Mouse (Mus musculus) embryonic facial prominence, embryonic 14.5 days (tissue): Measurements from ENCODE around the gene Naglu. TPM values are rescaled to one million over a fixed set of nuclear protein-coding genes. Genes with fewer than 3 reads are reported as not detected.

Source experiments
- ATAC-seq: fragments of 200-750 bp; cut with Nextera tagmentation; 2 replicates; pipeline ENCODE4 v1.8.0; 2017; ENCODE audit warnings: low read depth, moderate number of reproducible peaks, moderate TSS enrichment
- DNase-seq: peaks from one replicate; pipeline ENCODE4 v3.0.0-alpha.2; 2015; ENCODE audit warnings: low spot score
- H3K27ac ChIP-seq: fragments of 300-500 bp; sonication (generic); replicated peaks from 2 replicates; pipeline ENCODE4 v1.5.1; 2014; ENCODE audit warnings: low read depth, mild to moderate bottlenecking, low read length, moderate library complexity
- H3K27me3 ChIP-seq: fragments of 300-500 bp; sonication (generic); replicated peaks from 2 replicates; pipeline ENCODE4 v1.6.1; 2014; ENCODE audit warnings: low read length; ENCODE audit not compliant: control insufficient read depth, insufficient read depth
- H3K36me3 ChIP-seq: fragments of 300-500 bp; sonication (generic); 2 replicates; pipeline ENCODE4 v1.6.1; 2014; ENCODE audit warnings: low read length, mixed read lengths; ENCODE audit not compliant: control insufficient read depth, insufficient read depth
- H3K4me1 ChIP-seq: fragments of 300-500 bp; sonication (generic); 2 replicates; pipeline ENCODE4 v1.6.1; 2014; ENCODE audit warnings: antibody characterized with exemption, low read length; ENCODE audit not compliant: control insufficient read depth, insufficient read depth
- H3K4me2 ChIP-seq: fragments of 300-500 bp; sonication (generic); 2 replicates; pipeline ENCODE4 v1.6.1; 2014; ENCODE audit warnings: low read depth, mild to moderate bottlenecking, low read length, moderate library complexity, mixed read lengths
- H3K4me3 ChIP-seq: fragments of 300-500 bp; sonication (generic); 2 replicates; pipeline ENCODE4 v1.5.1; 2014; ENCODE audit warnings: low read depth, mild to moderate bottlenecking, low read length
- H3K9ac ChIP-seq: fragments of 300-500 bp; sonication (generic); 2 replicates; pipeline ENCODE4 v1.6.1; 2014; ENCODE audit warnings: low read depth, mild to moderate bottlenecking, low read length, moderate library complexity, mixed read lengths
- H3K9me3 ChIP-seq: fragments of 300-500 bp; sonication (generic); 2 replicates; pipeline ENCODE4 v1.6.1; 2016; ENCODE audit warnings: low read length; ENCODE audit not compliant: control insufficient read depth
- WGBS: fragments of 180-500 bp; shearing (Covaris S2); extraction: QIAGEN DNeasy Blood & Tissue Kit; methylation state at CpG from one replicate; pipeline ENCODE4 v1.1.7; 2014; 5-methylcytosine and 5-hydroxymethylcytosine counted together
- polyA plus RNA-seq: library from polyadenylated mRNA; unstranded; fragments of >200 nt; fragmentation: Nextera tagmentation; extraction: Ambion mirVana; gene quantifications from 2 replicates; pipeline ENCODE4 v1.2.1, GENCODE M21; 2014

Gene Naglu
- polyA plus RNA-seq, 1 experiment from 2014 or later: 13.9 TPM

DNA sequence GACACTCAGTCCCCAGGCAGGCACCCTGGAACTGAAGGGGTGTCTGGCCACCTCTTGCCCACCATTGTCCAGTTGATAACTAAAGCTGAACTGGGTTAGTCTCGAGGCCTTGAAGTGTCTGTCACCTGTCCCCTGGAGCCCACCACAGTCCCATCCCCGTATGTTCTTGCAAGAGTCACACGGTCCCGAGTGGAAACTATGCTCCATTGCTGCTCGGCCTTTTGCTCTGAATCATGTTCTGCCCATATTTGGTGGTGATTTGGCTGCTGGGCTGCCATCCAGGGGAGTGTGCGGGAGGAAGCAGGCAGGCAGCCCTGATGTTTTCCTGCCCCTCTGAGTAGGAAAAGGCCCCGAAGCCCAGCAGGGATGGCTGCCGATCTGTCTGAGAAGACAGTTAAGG, 9.7 kb upstream of the Naglu start:
- Histone ChIP-seq H3K9me3 (no peaks in the 10 kb centered on the region), H3K27ac (peak overlapping the region; percentile 90), H3K4me3 (no peak overlapping the region), H3K4me2 (no peak overlapping the region), H3K4me1 (peaks cover 44% of the 10 kb centered on the region), H3K9ac (no peak overlapping the region), H3K27me3 (no peaks in the 10 kb centered on the region), H3K36me3 (peaks cover 18% of the 10 kb centered on the region; the same call in 1 of the 2 replicates)
- 34% methylated on average over 8 of the region's 8 CpGs for WGBS
- no peak for ATAC-seq
- peak; percentile 87 for DNase-seq

DNA sequence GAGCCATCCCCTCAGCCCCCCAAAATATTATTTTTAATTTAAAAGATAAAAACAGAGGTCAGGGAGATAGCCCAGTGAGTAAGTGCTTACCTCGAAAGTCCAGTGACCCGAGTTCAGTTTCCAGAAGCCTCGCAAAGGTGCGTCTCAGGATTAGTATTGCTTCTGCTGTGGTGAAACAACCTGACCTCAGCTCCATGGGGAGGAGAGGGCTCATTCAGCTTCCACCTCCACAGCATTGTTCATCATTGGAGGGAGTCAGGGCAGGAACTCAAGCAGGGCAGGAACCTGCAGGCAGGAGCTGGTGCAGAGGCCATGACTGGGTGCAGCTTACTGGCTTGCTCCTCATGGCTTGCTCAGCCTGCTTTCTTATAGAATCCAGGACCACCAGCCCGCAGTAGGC, 8.8 kb upstream of the Naglu start:
- no peak for DNase-seq
- peak overlapping the region; percentile 90 for H3K27ac ChIP-seq
- no peak overlapping the region for H3K4me2 ChIP-seq
- no peak overlapping the region for H3K4me3 ChIP-seq
- H3K36me3 ChIP-seq: peaks cover 16% of the 10 kb centered on the region; the same call in 1 of the 2 replicates
- H3K9me3 ChIP-seq: no peaks in the 10 kb centered on the region
- peaks cover 44% of the 10 kb centered on the region for H3K4me1 ChIP-seq
- H3K9ac ChIP-seq: no peak overlapping the region
- no peaks in the 10 kb centered on the region for H3K27me3 ChIP-seq
- WGBS: 85% methylated on average over 5 of the region's 5 CpGs
- no peak for ATAC-seq

DNA sequence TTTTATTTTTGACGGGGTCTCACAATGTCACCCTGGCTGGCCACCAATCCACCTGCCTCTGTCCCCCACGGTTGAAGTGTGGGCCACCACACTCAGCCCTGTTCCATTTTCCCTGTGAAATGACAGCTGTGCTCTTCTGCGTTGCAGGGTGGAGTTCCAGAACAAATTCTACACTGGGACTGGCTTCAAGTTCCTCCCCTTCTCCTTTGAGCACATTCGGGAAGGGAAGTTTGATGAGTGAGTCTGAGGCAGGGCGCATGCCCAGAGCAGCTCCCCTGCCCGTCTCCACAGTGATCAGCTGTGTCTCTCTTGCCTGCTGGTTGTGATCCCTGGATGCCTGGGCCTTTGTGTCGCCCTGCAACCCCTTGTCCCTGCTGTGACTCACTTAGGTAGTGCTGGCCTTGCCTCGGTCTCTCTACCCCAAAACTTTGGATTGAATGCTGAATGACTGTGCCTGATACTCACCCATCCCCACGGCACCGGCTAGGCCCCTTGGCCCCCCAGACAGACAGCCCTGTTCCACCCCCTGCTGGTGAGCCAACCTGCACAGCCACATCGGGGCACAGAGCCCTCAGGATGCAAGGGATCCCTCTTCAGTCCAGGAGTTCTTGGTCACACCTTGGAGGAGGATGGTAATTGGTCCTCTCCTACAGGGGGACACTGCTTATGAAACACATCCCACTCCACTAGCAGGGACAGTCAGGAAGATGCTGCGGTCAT, 7.5 kb upstream of the Naglu start:
- Histone ChIP-seq H3K27ac (peak overlapping the region; percentile 92; the same call in 1 of the 2 replicates), H3K4me2 (no peak overlapping the region), H3K9ac (no peak overlapping the region), H3K4me3 (no peak overlapping the region), H3K4me1 (peaks cover 44% of the 10 kb centered on the region), H3K9me3 (no peaks in the 10 kb centered on the region), H3K36me3 (peaks cover 10% of the 10 kb centered on the region; the same call in 1 of the 2 replicates), H3K27me3 (no peaks in the 10 kb centered on the region)
- ATAC-seq (no peak), DNase-seq (no peak)
- 69% methylated on average over 12 of the region's 12 CpGs for WGBS

DNA sequence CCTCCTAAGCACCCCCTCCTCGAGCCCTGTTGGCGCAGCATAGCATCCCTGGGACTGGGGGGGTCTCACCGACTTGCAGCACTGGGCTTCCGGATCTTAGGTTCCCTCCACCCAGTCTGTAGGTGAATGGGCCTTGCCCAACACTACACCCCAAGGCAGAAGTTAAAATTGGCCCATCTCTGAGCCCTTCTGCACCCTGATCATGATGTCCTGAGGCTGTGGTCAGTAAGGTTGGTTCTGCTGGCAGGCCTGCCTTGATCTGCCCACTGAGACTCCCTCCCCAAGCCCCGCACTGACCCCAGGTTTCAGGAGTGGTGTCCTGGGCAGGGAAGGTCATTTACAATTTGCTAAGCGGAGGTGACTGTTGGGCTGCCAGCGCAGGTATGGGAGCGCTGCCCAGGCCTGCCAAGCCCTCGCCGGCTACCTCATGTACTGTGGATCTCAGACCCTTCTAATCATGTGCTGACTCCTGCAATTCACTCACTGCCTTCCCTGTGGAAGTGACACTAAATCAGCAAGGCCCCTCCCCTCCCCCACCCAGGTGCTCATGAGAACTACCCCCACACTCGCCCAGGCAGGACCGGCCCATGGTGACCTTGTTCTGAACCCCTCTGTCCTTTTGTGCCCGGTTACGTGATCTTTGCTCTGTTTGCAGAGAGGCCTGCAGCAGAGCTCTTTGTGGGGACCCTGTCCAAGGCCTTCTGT, 6.7 kb upstream of the Naglu start:
- H3K9me3 ChIP-seq: no peaks in the 10 kb centered on the region
- H3K9ac ChIP-seq: peak overlapping the region; percentile 5
- no peak overlapping the region for H3K4me2 ChIP-seq
- H3K27ac ChIP-seq: peak overlapping the region; percentile 92
- no peaks in the 10 kb centered on the region for H3K27me3 ChIP-seq
- peaks cover 44% of the 10 kb centered on the region for H3K4me1 ChIP-seq
- DNase-seq (no peak), ATAC-seq (no peak)
- H3K4me3 ChIP-seq: no peak overlapping the region
- WGBS: 71% methylated on average over 14 of the region's 14 CpGs
- peaks cover 10% of the 10 kb centered on the region; the same call in 1 of the 2 replicates for H3K36me3 ChIP-seq

DNA sequence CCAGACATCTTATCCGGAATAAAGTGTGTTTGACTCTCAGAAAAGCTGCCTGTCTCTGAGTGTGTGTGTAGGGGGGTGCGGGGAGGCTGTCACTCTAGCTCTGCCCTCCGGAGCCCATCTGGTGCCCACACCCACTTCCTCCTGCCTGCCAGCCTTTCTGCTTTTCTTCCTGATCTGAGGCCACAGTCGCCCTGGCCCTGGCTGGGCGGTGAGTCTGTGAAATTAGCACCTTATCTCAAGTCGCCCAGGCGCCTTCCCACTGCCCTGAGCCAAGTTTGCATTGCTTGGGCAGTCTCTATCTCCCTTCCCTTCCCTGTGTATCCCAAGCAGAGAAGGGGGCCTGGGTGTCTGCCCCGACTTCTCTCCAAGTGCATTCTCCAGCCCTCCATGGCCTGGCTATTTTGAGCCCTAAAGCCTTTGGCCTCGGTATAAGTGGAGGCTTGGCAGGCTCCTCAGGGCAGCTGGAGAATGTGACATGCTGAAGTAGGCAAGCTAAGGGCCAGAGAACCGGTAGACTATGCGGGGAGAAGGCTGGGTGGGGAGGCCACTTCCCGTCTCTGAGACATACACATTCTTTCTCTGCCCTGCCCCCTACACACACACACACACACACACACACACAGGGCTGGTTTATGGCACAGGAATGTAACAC, 6.0 kb upstream of the Naglu start:
- H3K9ac ChIP-seq: peak overlapping the region; percentile 5
- no peak overlapping the region for H3K4me2 ChIP-seq

DNA sequence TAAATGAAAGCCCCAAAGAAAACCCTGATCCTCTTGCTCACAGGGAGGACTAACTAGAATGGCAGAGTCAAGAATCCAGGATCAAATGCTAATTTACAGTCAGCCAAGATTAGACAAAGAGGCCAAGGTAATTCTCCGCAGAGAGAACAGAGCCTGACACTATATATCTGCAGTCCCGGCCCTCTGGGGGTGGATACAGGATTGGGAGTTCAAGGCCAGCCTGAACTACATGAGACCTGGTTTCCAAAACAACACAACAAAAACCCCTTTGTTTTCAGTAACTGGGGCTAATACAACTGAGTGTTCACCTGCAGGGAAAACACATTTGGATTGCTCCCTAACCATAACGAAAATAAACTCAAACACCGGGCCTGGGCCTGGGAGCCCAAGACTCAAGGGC, 5.3 kb upstream of the Naglu start:
- peaks cover 4% of the 10 kb centered on the region; the same call in 1 of the 2 replicates for H3K27me3 ChIP-seq
- H3K4me2 ChIP-seq: no peak overlapping the region
- peak overlapping the region; percentile 92 for H3K27ac ChIP-seq
- H3K9ac ChIP-seq: no peak overlapping the region
- no peaks in the 10 kb centered on the region for H3K9me3 ChIP-seq
- peaks cover 10% of the 10 kb centered on the region; the same call in 1 of the 2 replicates for H3K36me3 ChIP-seq
- ATAC-seq (no peak), DNase-seq (no peak)
- 73% methylated on average over 4 of the region's 4 CpGs for WGBS
- H3K4me1 ChIP-seq: peaks cover 43% of the 10 kb centered on the region
- H3K4me3 ChIP-seq: no peak overlapping the region

More for the DNA sequence above, 6.0 kb upstream of the Naglu start:
- no peaks in the 10 kb centered on the region for H3K27me3 ChIP-seq
- WGBS: 28% methylated on average over 12 of the region's 12 CpGs
- no peaks in the 10 kb centered on the region for H3K9me3 ChIP-seq
- H3K4me3 ChIP-seq: no peak overlapping the region
- DNase-seq: peak; percentile 75
- peak; percentile 68 for ATAC-seq
- H3K27ac ChIP-seq: peak overlapping the region; percentile 92
- peaks cover 10% of the 10 kb centered on the region; the same call in 1 of the 2 replicates for H3K36me3 ChIP-seq
- peaks cover 42% of the 10 kb centered on the region for H3K4me1 ChIP-seq

DNA sequence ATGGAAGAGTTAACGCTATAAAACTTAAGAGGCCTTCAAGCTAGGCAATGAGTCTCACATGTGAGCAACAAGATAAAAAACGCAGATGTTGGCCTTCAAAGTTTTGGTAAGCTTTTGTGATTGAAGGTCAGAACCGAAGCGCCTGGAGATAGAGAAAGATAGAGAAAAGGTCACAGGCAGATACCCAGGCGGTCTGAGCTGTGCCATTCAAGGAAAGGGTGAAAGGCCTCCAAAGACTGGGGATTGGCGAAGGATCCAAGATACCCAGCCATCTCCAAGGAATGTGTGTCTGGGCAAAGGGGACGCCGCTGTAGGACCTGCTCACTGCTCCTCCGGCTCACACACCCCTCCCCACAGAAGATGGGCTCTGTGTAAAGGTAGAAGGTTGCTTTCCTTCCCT, 4.8 kb upstream of the Naglu start:
- WGBS: 94% methylated on average over 9 of the region's 9 CpGs
- no peak overlapping the region for H3K9ac ChIP-seq
- H3K4me2 ChIP-seq: no peak overlapping the region
- no peak overlapping the region for H3K4me3 ChIP-seq
- no peak for DNase-seq
- H3K36me3 ChIP-seq: peaks cover 10% of the 10 kb centered on the region; the same call in 1 of the 2 replicates
- peaks cover 42% of the 10 kb centered on the region for H3K4me1 ChIP-seq
- no peak for ATAC-seq
- H3K27ac ChIP-seq: no peak overlapping the region
- H3K9me3 ChIP-seq: no peaks in the 10 kb centered on the region
- peaks cover 4% of the 10 kb centered on the region; the same call in 1 of the 2 replicates for H3K27me3 ChIP-seq

DNA sequence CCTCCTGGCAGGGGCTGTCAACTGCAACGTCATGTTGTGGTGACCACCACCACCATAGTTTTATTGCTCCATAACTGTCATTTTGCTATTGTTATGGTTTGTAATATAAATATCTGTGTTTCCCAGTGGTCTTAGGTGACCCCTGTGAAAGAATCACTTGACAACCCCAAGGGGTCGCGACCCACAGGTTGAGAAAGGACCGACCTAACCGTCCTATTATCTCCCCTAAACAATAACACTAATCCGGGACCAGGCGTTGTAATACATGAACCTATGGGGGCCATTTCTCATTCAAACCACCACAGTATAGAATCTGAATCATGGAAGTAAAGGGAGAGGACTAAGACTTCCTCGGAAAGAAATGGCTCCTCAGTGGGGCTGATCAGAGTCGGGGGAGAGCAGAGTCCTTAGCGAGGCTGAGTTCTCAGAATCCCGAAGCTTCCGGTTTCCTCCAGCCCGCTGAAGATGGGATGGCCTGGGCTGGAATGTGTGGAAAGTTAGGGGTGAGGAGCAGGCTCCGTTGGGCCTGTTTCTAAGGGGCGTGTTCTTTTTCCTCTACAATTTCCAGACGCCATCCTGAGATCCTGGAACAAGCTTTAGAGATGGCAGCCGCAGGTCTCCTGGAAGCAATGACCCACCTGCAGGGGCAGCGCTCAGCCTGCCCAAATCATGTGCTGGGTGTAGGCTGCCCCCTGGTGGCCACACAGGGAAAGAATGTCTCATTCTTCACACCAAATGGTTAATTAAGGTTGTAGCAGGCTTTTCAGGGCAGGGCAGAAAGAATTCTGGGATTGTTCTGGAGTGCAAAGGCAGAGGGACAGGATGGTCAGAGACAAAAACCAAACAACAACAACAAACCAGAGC, 3.0 kb upstream of the Naglu start:
- 24% methylated on average over 18 of the region's 18 CpGs for WGBS
- H3K36me3 ChIP-seq: peaks cover 10% of the 10 kb centered on the region; the same call in 1 of the 2 replicates
- H3K4me1 ChIP-seq: peaks cover 32% of the 10 kb centered on the region
- no peak for ATAC-seq
- peak overlapping the region; percentile 28; the same call in 1 of the 2 replicates for H3K9ac ChIP-seq
- peak overlapping the region; percentile 51 for H3K4me2 ChIP-seq
- peak; percentile 84 for DNase-seq
- H3K27me3 ChIP-seq: peaks cover 6% of the 10 kb centered on the region; the same call in 1 of the 2 replicates
- peak overlapping the region; percentile 21 for H3K4me3 ChIP-seq
- no peak overlapping the region for H3K27ac ChIP-seq
- no peaks in the 10 kb centered on the region for H3K9me3 ChIP-seq
